Mouse (Mus musculus) heart, embryonic 12.5 days (tissue): ENCODE results near the gene Sp100. TPM values are rescaled to one million over a fixed set of nuclear protein-coding genes. Genes with fewer than 3 reads are reported as not detected.

ENCODE experiments used
- ATAC-seq: fragments of 200-750 bp; cut with Nextera tagmentation; 2 replicates; pipeline ENCODE4 v1.8.0; 2017; ENCODE audit warnings: moderate TSS enrichment, moderate library complexity; ENCODE audit not compliant: insufficient number of reproducible peaks, low FRiP score
- H3K27ac ChIP-seq: fragments of 300-500 bp; sonication (generic); 2 replicates; pipeline ENCODE4 v1.5.1; 2016; ENCODE audit warnings: mild to moderate bottlenecking, moderate library complexity; ENCODE audit not compliant: poor library complexity, severe bottlenecking
- H3K27me3 ChIP-seq: fragments of 300-500 bp; sonication (generic); replicated peaks from 2 replicates; pipeline ENCODE4 v1.6.1; 2016; ENCODE audit warnings: mild to moderate bottlenecking, moderate library complexity
- H3K36me3 ChIP-seq: fragments of 300-500 bp; sonication (generic); 2 replicates; pipeline ENCODE4 v1.6.1; 2016; ENCODE audit warnings: mild to moderate bottlenecking, moderate library complexity
- H3K4me1 ChIP-seq: fragments of 300-500 bp; sonication (generic); replicated peaks from 2 replicates; pipeline ENCODE4 v1.6.1; 2016; ENCODE audit warnings: mild to moderate bottlenecking
- H3K4me2 ChIP-seq: fragments of 300-500 bp; sonication (generic); 2 replicates; pipeline ENCODE4 v1.6.1; 2016; ENCODE audit warnings: mild to moderate bottlenecking, moderate library complexity
- H3K4me3 ChIP-seq: fragments of 300-500 bp; sonication (generic); 2 replicates; pipeline ENCODE4 v1.5.1; 2016; ENCODE audit warnings: mild to moderate bottlenecking
- H3K9ac ChIP-seq: fragments of 300-500 bp; sonication (generic); 2 replicates; pipeline ENCODE4 v1.6.1; 2016; ENCODE audit warnings: mild to moderate bottlenecking, moderate library complexity
- H3K9me3 ChIP-seq: fragments of 300-500 bp; sonication (generic); replicated peaks from 2 replicates; pipeline ENCODE4 v1.6.1; 2016; ENCODE audit warnings: mild to moderate bottlenecking, moderate library complexity
- WGBS: fragments of 180-500 bp; shearing (Covaris S2); methylation state at CpG from one replicate; pipeline ENCODE4 v1.1.7; 2016; 5-methylcytosine and 5-hydroxymethylcytosine counted together
- polyA plus RNA-seq: library from polyadenylated mRNA; unstranded; fragments of >200 nt; fragmentation: Nextera tagmentation; extraction: Ambion mirVana; gene quantifications from 2 replicates; pipeline ENCODE4 v1.2.1, GENCODE M21; 2016

Sp100 gene
- polyA plus RNA-seq, 1 experiment from 2014 or later: 0.88 TPM

- peak overlapping the region; percentile 71 for H3K4me2 ChIP-seq
- H3K9me3 ChIP-seq: peaks cover 7% of the 10 kb centered on the region
- WGBS: 59% methylated on average over 13 of the region's 13 CpGs
- H3K9ac ChIP-seq: no peak overlapping the region
- H3K27me3 ChIP-seq: no peaks in the 10 kb centered on the region
- ATAC-seq: no peak
- H3K4me3 ChIP-seq: peak overlapping the region; percentile 41
- no peaks in the 10 kb centered on the region for H3K36me3 ChIP-seq
- H3K4me1 ChIP-seq: peaks cover 9% of the 10 kb centered on the region
- no peak overlapping the region for H3K27ac ChIP-seq
Observed at GRCm38 (mm10) chr1:85735463-85736123, 85.8 kb downstream of the Sp100 start.

GRCm38 (mm10) chr1:85736355-85737184 is 86.8 kb downstream of the Sp100 start:
- peak overlapping the region; percentile 41 for H3K4me3 ChIP-seq
- no peaks in the 10 kb centered on the region for H3K36me3 ChIP-seq
- H3K27ac ChIP-seq: no peak overlapping the region
- peak; percentile 58 for ATAC-seq
- peak overlapping the region; percentile 71 for H3K4me2 ChIP-seq
- 38% methylated on average over 18 of the region's 18 CpGs for WGBS
- peak overlapping the region; percentile 72 for H3K9ac ChIP-seq
- H3K27me3 ChIP-seq: no peaks in the 10 kb centered on the region
- H3K9me3 ChIP-seq: peaks cover 7% of the 10 kb centered on the region
- H3K4me1 ChIP-seq: peaks cover 9% of the 10 kb centered on the region

GRCm38 (mm10) chr1:85739000-85739399 is 89.2 kb downstream of the Sp100 start:
- no peaks in the 10 kb centered on the region for H3K36me3 ChIP-seq
- no peak overlapping the region for H3K4me3 ChIP-seq
- H3K9me3 ChIP-seq: peaks cover 7% of the 10 kb centered on the region
- WGBS: 91% methylated on average over 4 of the region's 4 CpGs
- H3K27ac ChIP-seq: no peak overlapping the region
- H3K9ac ChIP-seq: no peak overlapping the region
- H3K4me1 ChIP-seq: peaks cover 9% of the 10 kb centered on the region
- H3K27me3 ChIP-seq: no peaks in the 10 kb centered on the region
- H3K4me2 ChIP-seq: no peak overlapping the region
- ATAC-seq: no peak

DNA sequence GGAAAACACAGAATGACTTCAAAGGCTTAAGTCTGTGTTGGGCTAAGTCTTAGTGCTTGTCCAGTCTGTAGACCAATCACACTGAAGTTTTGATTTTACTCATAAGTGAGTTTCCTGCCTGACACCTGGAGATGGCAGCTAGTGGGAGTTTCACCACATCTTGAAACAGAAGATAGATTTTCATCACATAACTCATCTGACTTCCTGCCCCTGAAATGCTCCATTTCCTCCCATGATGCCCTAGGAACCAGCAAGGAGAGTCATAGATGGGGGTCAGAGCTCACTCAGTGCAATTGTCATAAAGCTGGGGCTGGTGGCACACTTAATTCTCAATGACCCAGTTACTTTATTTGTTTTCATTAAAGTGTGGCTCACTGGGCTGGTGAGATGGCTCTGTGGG is 90.0 kb downstream of the Sp100 start:
- Histone ChIP-seq H3K36me3 (no peaks in the 10 kb centered on the region), H3K4me2 (no peak overlapping the region), H3K27ac (no peak overlapping the region), H3K27me3 (no peaks in the 10 kb centered on the region), H3K9me3 (peaks cover 7% of the 10 kb centered on the region), H3K4me3 (no peak overlapping the region), H3K4me1 (peaks cover 9% of the 10 kb centered on the region), H3K9ac (no peak overlapping the region)
- no peak for ATAC-seq

DNA sequence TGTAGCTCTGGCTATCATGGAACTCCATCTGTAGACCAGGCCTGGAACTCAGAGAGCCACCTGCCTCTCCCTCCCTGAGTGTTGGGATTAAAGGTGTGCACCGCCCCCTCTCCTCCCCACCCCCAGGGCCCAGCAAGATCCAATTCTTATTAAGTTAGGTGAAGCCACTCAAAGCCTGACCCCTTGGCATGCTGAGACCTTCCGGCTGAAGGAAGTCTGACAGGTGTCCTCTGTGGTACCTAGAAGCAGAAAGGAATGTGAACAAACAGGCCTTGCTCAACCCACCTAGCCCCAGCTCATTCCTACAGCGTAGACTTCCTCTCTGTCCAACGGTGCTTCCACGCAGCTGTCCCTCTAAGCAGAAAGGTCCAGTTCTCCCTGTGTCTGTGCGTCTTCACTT is 91.1 kb downstream of the Sp100 start:
- ATAC-seq: no peak
- Histone ChIP-seq H3K27me3 (no peaks in the 10 kb centered on the region), H3K4me1 (peaks cover 4% of the 10 kb centered on the region), H3K4me2 (no peak overlapping the region), H3K9me3 (peaks cover 7% of the 10 kb centered on the region), H3K36me3 (no peaks in the 10 kb centered on the region), H3K4me3 (no peak overlapping the region), H3K9ac (no peak overlapping the region), H3K27ac (no peak overlapping the region)
- 79% methylated on average over 6 of the region's 6 CpGs for WGBS

DNA sequence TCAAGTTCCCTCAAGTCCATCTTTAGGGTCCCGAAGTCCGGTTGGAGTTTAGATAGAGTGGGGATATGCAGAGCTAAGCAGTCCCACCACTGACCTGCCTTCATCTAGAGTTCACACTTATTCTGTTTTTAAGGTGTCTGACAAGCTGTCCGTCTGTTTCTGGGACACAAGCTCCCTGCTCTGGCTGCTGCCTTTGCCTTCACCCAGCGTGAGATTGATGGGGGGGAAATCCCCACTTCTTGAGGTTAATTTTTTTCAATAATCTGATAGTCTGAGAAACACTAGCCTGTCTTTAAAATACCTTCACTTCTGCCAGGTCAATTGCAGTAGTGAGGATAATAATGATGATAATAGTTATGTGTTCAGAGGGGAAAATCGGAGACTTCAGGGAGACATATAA is 92.5 kb downstream of the Sp100 start:
- H3K4me2 ChIP-seq: no peak overlapping the region
- H3K36me3 ChIP-seq: no peaks in the 10 kb centered on the region
- H3K27ac ChIP-seq: no peak overlapping the region
- no peaks in the 10 kb centered on the region for H3K4me1 ChIP-seq
- no peaks in the 10 kb centered on the region for H3K27me3 ChIP-seq
- H3K4me3 ChIP-seq: no peak overlapping the region
- H3K9ac ChIP-seq: no peak overlapping the region
- H3K9me3 ChIP-seq: peaks cover 7% of the 10 kb centered on the region
- WGBS: 66% methylated on average over 5 of the region's 5 CpGs
- no peak for ATAC-seq

DNA sequence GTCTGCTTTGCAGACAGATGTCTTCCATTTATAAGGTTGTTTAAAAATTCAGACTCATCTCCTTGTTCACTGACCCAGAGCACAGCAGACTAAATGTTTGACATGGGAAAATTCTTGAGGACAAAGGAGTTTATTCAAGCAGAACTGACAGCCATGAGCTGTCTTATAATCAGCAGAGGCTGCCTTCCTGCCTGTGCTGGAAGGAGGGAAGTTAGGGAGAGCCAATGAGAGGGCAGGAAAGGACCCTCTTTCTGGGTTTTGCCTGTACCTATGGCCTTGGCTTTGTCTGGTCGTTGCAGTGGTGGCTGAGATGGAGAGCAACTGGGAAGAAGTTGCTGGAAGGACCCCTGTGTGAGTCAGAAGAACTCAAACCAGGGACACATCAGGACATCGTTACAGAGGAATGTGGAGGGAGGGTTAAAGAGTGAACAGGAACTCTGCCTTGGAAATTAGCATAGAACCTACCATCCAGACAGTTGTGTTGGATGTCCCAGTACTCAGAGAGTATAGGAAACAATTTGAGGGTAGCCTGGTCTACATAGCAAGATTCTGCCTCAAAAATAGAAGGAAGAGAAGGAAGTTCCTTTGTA is 93.2 kb downstream of the Sp100 start:
- Histone ChIP-seq H3K4me1 (no peaks in the 10 kb centered on the region), H3K27ac (no peak overlapping the region), H3K36me3 (no peaks in the 10 kb centered on the region), H3K9me3 (peaks cover 6% of the 10 kb centered on the region), H3K4me2 (no peak overlapping the region), H3K4me3 (no peak overlapping the region), H3K27me3 (no peaks in the 10 kb centered on the region), H3K9ac (no peak overlapping the region)
- 24% methylated on average over 2 of the region's 2 CpGs for WGBS
- ATAC-seq: no peak

DNA sequence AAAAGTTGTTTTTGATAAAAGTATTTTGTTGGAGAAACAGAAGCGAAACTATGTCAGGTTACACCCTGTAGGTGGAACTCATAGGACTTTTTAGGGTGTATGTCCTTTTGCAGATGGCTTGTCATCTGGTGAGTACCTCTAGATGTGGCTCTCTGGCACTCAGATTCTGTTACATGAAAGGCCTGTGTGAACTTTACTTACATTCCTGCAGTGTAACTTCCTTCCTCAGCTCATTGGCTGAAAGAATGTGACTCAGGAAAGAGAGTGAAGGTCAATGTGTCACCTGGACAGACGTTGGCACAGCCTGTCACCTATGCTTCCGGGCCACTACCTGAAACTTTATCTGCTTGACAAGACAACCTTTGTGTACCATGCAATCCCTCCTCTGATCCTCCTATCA is 94.8 kb downstream of the Sp100 start:
- Histone ChIP-seq H3K4me2 (no peak overlapping the region), H3K9ac (no peak overlapping the region), H3K27ac (no peak overlapping the region), H3K4me3 (no peak overlapping the region), H3K27me3 (no peaks in the 10 kb centered on the region), H3K4me1 (no peaks in the 10 kb centered on the region), H3K9me3 (no peaks in the 10 kb centered on the region), H3K36me3 (no peaks in the 10 kb centered on the region)
- ATAC-seq: no peak
- WGBS: 69% methylated on average over 3 of the region's 3 CpGs

DNA sequence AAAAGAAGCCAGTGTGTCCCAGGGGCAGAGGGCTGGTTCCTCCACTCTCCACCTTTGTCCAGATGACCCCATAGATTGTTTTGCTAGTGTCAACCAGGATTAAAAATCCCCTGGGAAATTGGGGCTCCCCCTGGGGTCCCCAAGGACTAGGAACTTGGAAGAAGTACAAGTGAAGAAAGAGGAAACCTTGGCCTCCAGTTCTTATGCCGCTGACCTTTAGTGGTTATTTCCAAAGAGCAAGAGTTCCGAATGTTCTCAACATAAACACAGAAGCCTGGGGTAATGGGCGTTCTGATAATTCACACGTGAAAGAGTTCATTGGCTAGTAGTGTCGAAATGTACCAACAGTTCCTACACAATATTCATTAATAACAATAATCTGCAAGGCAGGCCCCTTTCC is 96.7 kb downstream of the Sp100 start:
- no peak for ATAC-seq
- Histone ChIP-seq H3K4me1 (peaks cover 10% of the 10 kb centered on the region), H3K9me3 (no peaks in the 10 kb centered on the region), H3K27me3 (no peaks in the 10 kb centered on the region), H3K36me3 (no peaks in the 10 kb centered on the region), H3K4me3 (no peak overlapping the region), H3K9ac (no peak overlapping the region), H3K27ac (no peak overlapping the region), H3K4me2 (no peak overlapping the region)
- 85% methylated on average over 5 of the region's 5 CpGs for WGBS

DNA sequence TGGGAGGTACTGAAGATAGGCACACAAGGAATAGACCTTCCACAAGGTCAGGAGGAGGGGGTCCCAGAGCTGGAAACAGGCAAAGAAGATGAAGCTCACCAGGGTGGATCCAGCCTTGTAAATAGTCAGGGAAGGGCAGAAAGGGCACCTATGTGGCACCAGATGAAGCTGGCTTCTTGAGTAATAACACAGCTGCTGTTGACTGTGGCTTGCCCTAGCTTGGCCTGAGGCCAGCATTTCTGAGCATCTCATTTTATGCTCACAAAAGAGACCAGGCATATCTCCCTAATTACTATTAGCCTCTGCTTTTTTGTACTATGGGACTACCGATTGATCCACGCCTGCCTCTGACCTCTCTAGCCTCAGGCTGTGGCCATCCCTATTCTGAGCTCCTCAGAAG is 100.0 kb downstream of the Sp100 start:
- ATAC-seq: no peak
- Histone ChIP-seq H3K4me3 (no peak overlapping the region), H3K27ac (no peak overlapping the region), H3K27me3 (no peaks in the 10 kb centered on the region), H3K4me1 (peaks cover 18% of the 10 kb centered on the region), H3K36me3 (no peaks in the 10 kb centered on the region), H3K9me3 (no peaks in the 10 kb centered on the region), H3K4me2 (no peak overlapping the region), H3K9ac (no peak overlapping the region)
- WGBS: 97% methylated on average over 2 of the region's 2 CpGs

GRCm38 (mm10) chr1:85750650-85751049 is 100.9 kb downstream of the Sp100 start:
- H3K4me2 ChIP-seq: no peak overlapping the region

More at GRCm38 (mm10) chr1:85750650-85751049, 100.9 kb downstream of the Sp100 start:
- Histone ChIP-seq H3K27ac (no peak overlapping the region), H3K4me1 (peaks cover 18% of the 10 kb centered on the region), H3K9ac (no peak overlapping the region), H3K4me3 (no peak overlapping the region), H3K36me3 (no peaks in the 10 kb centered on the region), H3K9me3 (no peaks in the 10 kb centered on the region), H3K27me3 (no peaks in the 10 kb centered on the region)
- 72% methylated on average over 4 of the region's 4 CpGs for WGBS
- no peak for ATAC-seq
